In the genomic region with DNA sequence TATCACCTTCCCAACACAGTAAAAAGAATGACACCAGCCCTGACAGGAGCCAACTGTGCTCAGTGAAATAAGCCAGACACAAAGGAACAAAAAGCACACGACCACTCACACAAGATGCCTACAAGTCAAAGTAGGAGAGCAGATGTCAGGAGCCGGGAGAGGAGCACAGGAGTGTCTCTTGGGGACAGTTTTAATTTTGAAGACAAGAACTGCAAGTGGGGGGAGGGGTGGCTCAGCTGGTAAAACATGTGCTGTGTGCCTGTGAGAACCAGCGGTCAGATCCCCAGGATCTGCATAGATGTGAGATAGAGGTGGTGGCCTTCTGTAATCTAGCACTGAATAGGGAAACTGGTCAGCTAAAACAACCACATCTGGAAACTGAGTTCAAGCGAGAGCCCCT, we compare ENCODE assay signal across 18 mouse cellular contexts.
DNase-seq lines count a peak whose midpoint lies in the region; ATAC-seq and TF ChIP-seq lines count a peak whose summit lies in the region.
"Had no signal": no experiment of that assay in that cellular context is flagged by ENCODE, and none has a peak within 500 bp of the region (broad histone marks: within the 10 kb centered on the region; RNA-seq: fewer than 3 reads in every experiment).

No protein-coding gene starts in this region.

- no peaks in the 10 kb centered on the region for H3K27me3 ChIP-seq in forebrain, embryonic 10.5 days (ENCODE audit: poor library complexity, severe bottlenecking)
- H3K27me3 ChIP-seq in forebrain, embryonic 14.5 days (replicated peaks; ENCODE audit: control insufficient read depth, insufficient read depth, low read length): no peaks in the 10 kb centered on the region
- no peaks in the 10 kb centered on the region for H3K27me3 ChIP-seq in midbrain, embryonic 11.5 days (ENCODE audit: control insufficient read depth, insufficient read depth, low read length)
- H3K27me3 ChIP-seq in midbrain, postnatal 0 days (ENCODE audit: insufficient read depth, low read length): no peaks in the 10 kb centered on the region
- no peaks in the 10 kb centered on the region for H3K27me3 ChIP-seq in midbrain, embryonic 12.5 days
- H3K27me3 ChIP-seq: liver, embryonic 15.5 days had no signal

- H3K4me1 ChIP-seq in forebrain, embryonic 10.5 days: peaks cover 33% of the 10 kb centered on the region
- H3K4me1 ChIP-seq in forebrain, embryonic 14.5 days (ENCODE audit: control insufficient read depth, insufficient read depth, low read length): peaks cover 9% of the 10 kb centered on the region
- H3K4me1 ChIP-seq in midbrain, embryonic 11.5 days (ENCODE audit: control insufficient read depth, insufficient read depth, low read length): peaks cover 21% of the 10 kb centered on the region
- H3K4me1 ChIP-seq in midbrain, postnatal 0 days (ENCODE audit: insufficient read depth, low read length): no peaks in the 10 kb centered on the region
- peaks cover 51% of the 10 kb centered on the region for H3K4me1 ChIP-seq in midbrain, embryonic 12.5 days

- no peak overlapping the region for H3K4me3 ChIP-seq in forebrain, embryonic 10.5 days
- no peak overlapping the region for H3K4me3 ChIP-seq in forebrain, embryonic 14.5 days (ENCODE audit: low read depth, low read length)
- no peak overlapping the region for H3K4me3 ChIP-seq in midbrain, embryonic 11.5 days (ENCODE audit: low read depth, low read length)
- H3K4me3 ChIP-seq in midbrain, postnatal 0 days (ENCODE audit: low read depth, low read length): no peak overlapping the region
- no peak overlapping the region for H3K4me3 ChIP-seq in midbrain, embryonic 12.5 days
- H3K4me3 ChIP-seq: erythroblast, embryonic 14.5 days; liver, embryonic 15.5 days had no signal

- H3K9me3 ChIP-seq in forebrain, embryonic 10.5 days: peaks cover 6% of the 10 kb centered on the region; the same call in 1 of the 2 replicates
- H3K9me3 ChIP-seq in forebrain, embryonic 14.5 days (replicated peaks; ENCODE audit: control insufficient read depth, low read length): no peaks in the 10 kb centered on the region
- peaks cover 3% of the 10 kb centered on the region; the same call in 1 of the 2 replicates for H3K9me3 ChIP-seq in midbrain, embryonic 11.5 days (ENCODE audit: control insufficient read depth, low read length)
- H3K9me3 ChIP-seq in midbrain, postnatal 0 days (ENCODE audit: low read length): no peaks in the 10 kb centered on the region
- 0 out of 2 replicates have a peak, but pooled peaks cover 6% of the 10 kb centered on the region for H3K9me3 ChIP-seq in midbrain, embryonic 12.5 days
- H3K9me3 ChIP-seq: liver, embryonic 15.5 days had no signal

- no peak for TF ChIP-seq CTCF in midbrain, postnatal 0 days (IDR thresholded peaks at IDR 0.05)

- no peak overlapping the region for H3K9ac ChIP-seq in forebrain, embryonic 14.5 days (ENCODE audit: low read length)
- H3K9ac ChIP-seq in midbrain, embryonic 11.5 days (ENCODE audit: low read length): no peak overlapping the region
- H3K9ac ChIP-seq in midbrain, postnatal 0 days (replicated peaks; ENCODE audit: low read length, poor library complexity, severe bottlenecking): no peak overlapping the region
- H3K9ac ChIP-seq in midbrain, embryonic 12.5 days (replicated peaks): no peak overlapping the region
- H3K9ac ChIP-seq: liver, embryonic 15.5 days had no signal

- DNase-seq in forebrain, embryonic 10.5 days (ENCODE audit: extremely low spot score, low spot score): no peak
- DNase-seq in forebrain, embryonic 14.5 days (ENCODE audit: low spot score): no peak
- no peak for DNase-seq in midbrain, embryonic 11.5 days (ENCODE audit: low spot score, missing footprints)
- DNase-seq in midbrain, postnatal 0 days (ENCODE audit: low spot score): no peak
- no peak for DNase-seq in frontal cortex, postnatal 10 days (ENCODE audit: low spot score in 2 of 2)
- DNase-seq in right cerebral cortex, adult 2 months (ENCODE audit: low spot score in 2 of 2): no peak
- DNase-seq in kidney, postnatal 4 days: no peak
- DNase-seq: adrenal gland, adult 2 months; cerebellum, postnatal 25 days; heart, adult 11 months; heart, postnatal 14 days; lung, postnatal 4 days had no signal

- H3K27ac ChIP-seq in forebrain, embryonic 10.5 days: peak overlapping the region; percentile 62
- no peak overlapping the region; the same call in 1 of the 2 replicates for H3K27ac ChIP-seq in forebrain, embryonic 14.5 days (ENCODE audit: low read depth, low read length)
- H3K27ac ChIP-seq in midbrain, embryonic 11.5 days (ENCODE audit: low read depth, low read length): peak overlapping the region; percentile 49
- no peak overlapping the region for H3K27ac ChIP-seq in midbrain, postnatal 0 days (ENCODE audit: low read depth, low read length)
- peak overlapping the region; percentile 80 for H3K27ac ChIP-seq in midbrain, embryonic 12.5 days (replicated peaks)
- H3K27ac ChIP-seq: kidney, postnatal 0 days; liver, embryonic 15.5 days; stomach, postnatal 0 days had no signal

- H3K4me2 ChIP-seq in forebrain, embryonic 14.5 days (ENCODE audit: low read length): no peak overlapping the region
- H3K4me2 ChIP-seq in midbrain, embryonic 11.5 days: no peak overlapping the region
- no peak overlapping the region for H3K4me2 ChIP-seq in midbrain, postnatal 0 days (ENCODE audit: low read depth, low read length, poor library complexity, severe bottlenecking)
- no peak overlapping the region for H3K4me2 ChIP-seq in midbrain, embryonic 12.5 days (replicated peaks)
- H3K4me2 ChIP-seq: liver, embryonic 15.5 days had no signal

- peaks cover 13% of the 10 kb centered on the region for H3K36me3 ChIP-seq in forebrain, embryonic 10.5 days (replicated peaks)
- H3K36me3 ChIP-seq in forebrain, embryonic 14.5 days (ENCODE audit: control insufficient read depth, insufficient read depth, low read length): 0 out of 2 replicates have a peak, but pooled peaks cover 3% of the 10 kb centered on the region
- H3K36me3 ChIP-seq in midbrain, embryonic 11.5 days (ENCODE audit: control insufficient read depth, insufficient read depth, low read length): no peaks in the 10 kb centered on the region; the same call in 1 of the 2 replicates
- H3K36me3 ChIP-seq in midbrain, postnatal 0 days (ENCODE audit: insufficient read depth, low read length): no peaks in the 10 kb centered on the region
- H3K36me3 ChIP-seq in midbrain, embryonic 12.5 days: peaks cover 8% of the 10 kb centered on the region

- no peak for ATAC-seq in forebrain, embryonic 14.5 days
- ATAC-seq in midbrain, embryonic 11.5 days (ENCODE audit: low FRiP score): peak; percentile 33; the same call in 1 of the 2 replicates
- no peak for ATAC-seq in midbrain, postnatal 0 days (ENCODE audit: low FRiP score)
- ATAC-seq in midbrain, embryonic 12.5 days (ENCODE audit: low FRiP score, low read depth): no peak
- ATAC-seq: intestine, embryonic 16.5 days had no signal

- WGBS in forebrain, embryonic 10.5 days: 69% methylated on average over 4 of the region's 4 CpGs
- WGBS in forebrain, embryonic 14.5 days: 60% methylated on average over 4 of the region's 4 CpGs
- WGBS in midbrain, embryonic 11.5 days: 53% methylated on average over 4 of the region's 4 CpGs
- 45% methylated on average over 4 of the region's 4 CpGs for WGBS in midbrain, postnatal 0 days
- WGBS in midbrain, embryonic 12.5 days: 37% methylated on average over 4 of the region's 4 CpGs

Comparison
In these comparisons a context has a peak if more than half of its experiments do, and no peak if none do; other contexts are left out.
1. H3K27ac ChIP-seq: peak in forebrain, embryonic 10.5 days (single experiment), midbrain, embryonic 11.5 days (single experiment) and midbrain, embryonic 12.5 days (single experiment); none in forebrain, embryonic 14.5 days (single experiment) and midbrain, postnatal 0 days (single experiment).